Mouse (Mus musculus) spleen, postnatal 4 days (tissue): Measurements from ENCODE around the gene Cnksr3.

Experiments used
- DNase-seq, 2 experiments: peaks; one replicate each; pipeline ENCODE4 v3.0.0; 2022; ENCODE audit warnings: low spot score in 2 of 2

Gene Cnksr3

GRCm38 (mm10) chr10:7077971-7078370, 134.1 kb downstream of the Cnksr3 start:
- no peak for DNase-seq

GRCm38 (mm10) chr10:7077389-7077808, 134.6 kb downstream of the Cnksr3 start:
- no peak for DNase-seq

GRCm38 (mm10) chr10:7076662-7077211, 135.3 kb downstream of the Cnksr3 start:
- no peak for DNase-seq

- peak; percentile 37 to 75 for DNase-seq
These were observed 135.8 kb downstream of the Cnksr3 start for GRCm38 (mm10) chr10:7076201-7076600.

- DNase-seq, result no peak
These were observed 136.4 kb downstream of the Cnksr3 start for GRCm38 (mm10) chr10:7075661-7076060.

- DNase-seq, result no peak
These were observed 137.8 kb downstream of the Cnksr3 start for GRCm38 (mm10) chr10:7074231-7074630.

- DNase-seq, result no peak
These were observed 141.1 kb downstream of the Cnksr3 start for GRCm38 (mm10) chr10:7070924-7071323.

GRCm38 (mm10) chr10:7070100-7070835, 141.8 kb downstream of the Cnksr3 start:
- DNase-seq, result no peak

- no peak for DNase-seq
These were observed 142.9 kb downstream of the Cnksr3 start for GRCm38 (mm10) chr10:7069090-7069489.
